Mouse (Mus musculus) naive thymus-derived CD4-positive, alpha-beta T cell, adult 2 months (primary cell): Measurements from ENCODE around the gene Ankle1.
A peak's percentile ranks its signal among the peaks of the same experiment; 100 is the strongest.

ENCODE experiments used
- DNase-seq: peaks from one replicate; pipeline ENCODE4 v3.0.0-alpha.2; 2011; ENCODE audit warnings: low read depth

The Ankle1 gene

DNA sequence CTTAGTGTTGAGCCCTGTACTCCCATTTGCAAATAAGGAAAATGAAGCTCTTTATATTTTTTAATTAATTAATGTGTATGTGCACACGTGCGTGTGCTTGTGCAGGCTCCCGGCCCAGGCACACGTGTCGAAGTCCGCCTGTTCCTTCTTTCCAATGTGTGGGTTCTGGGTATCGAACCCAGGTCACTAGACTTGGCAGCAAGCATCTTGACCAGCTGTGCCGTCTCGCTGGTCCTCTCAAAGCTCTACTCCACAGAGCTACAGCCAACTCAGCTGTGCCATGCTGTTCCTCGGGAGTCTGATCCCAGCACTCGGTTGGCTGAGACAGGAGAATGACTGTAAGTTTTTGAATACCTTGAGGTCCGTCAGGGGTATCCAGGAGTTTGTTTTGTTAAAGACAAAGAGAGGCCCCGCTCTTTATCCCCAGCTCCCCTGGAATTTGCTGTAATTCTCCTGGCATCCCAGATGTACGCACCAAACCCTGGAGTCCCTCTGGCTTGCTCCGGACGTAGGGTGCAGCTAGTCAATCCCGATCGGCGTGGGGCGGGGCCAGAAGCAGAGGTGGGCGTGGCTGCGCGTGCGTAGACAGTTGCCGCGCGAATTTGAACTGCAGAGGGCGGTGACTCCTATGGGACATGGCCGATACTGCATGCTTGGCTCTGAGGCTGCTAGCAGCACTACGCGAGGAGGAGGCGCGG is at the start of gene Ankle1:
Ankle1 (plus strand) TSS at position 610 of the 698 bp plus-strand sequence.
- peak; percentile 97 for DNase-seq

GRCm38 (mm10) chr8:71358026-71358425 is 47.8 kb upstream of the Ankle1 start:
- no peak for DNase-seq

GRCm38 (mm10) chr8:71366771-71367528 is 38.9 kb upstream of the Ankle1 start, which contains the start of gene Use1:
Gene Use1 (plus strand): TSS chr8:71366848.
- peak; percentile 98 for DNase-seq

GRCm38 (mm10) chr8:71367529-71368176 is 38.2 kb upstream of the Ankle1 start:
- no peak for DNase-seq

DNA sequence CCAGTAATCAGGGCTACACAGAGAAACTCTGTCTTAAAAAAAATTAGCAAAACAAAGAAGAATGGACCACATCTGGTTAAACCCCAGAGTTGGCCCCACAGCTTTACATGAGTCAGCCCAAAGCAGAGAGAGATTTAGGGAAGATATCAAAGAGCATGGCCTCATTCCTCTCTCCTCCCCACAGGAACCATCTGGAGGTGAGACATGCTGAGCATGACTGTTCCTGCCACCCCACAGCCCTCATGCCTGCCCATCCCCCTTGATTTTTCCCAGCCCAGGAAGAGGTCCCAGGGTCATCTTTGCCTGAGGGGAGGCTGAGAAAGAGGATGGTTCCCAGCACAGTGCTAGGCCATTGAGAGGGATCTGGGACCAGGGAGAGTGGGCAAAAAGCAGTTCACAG is 37.4 kb upstream of the Ankle1 start:
- DNase-seq, result peak; percentile 19

- peak; percentile 23 for DNase-seq
These were observed 36.6 kb upstream of the Ankle1 start for GRCm38 (mm10) chr8:71369040-71369718.

- DNase-seq, result no peak
These were observed 35.0 kb upstream of the Ankle1 start for GRCm38 (mm10) chr8:71370711-71371235.

DNA sequence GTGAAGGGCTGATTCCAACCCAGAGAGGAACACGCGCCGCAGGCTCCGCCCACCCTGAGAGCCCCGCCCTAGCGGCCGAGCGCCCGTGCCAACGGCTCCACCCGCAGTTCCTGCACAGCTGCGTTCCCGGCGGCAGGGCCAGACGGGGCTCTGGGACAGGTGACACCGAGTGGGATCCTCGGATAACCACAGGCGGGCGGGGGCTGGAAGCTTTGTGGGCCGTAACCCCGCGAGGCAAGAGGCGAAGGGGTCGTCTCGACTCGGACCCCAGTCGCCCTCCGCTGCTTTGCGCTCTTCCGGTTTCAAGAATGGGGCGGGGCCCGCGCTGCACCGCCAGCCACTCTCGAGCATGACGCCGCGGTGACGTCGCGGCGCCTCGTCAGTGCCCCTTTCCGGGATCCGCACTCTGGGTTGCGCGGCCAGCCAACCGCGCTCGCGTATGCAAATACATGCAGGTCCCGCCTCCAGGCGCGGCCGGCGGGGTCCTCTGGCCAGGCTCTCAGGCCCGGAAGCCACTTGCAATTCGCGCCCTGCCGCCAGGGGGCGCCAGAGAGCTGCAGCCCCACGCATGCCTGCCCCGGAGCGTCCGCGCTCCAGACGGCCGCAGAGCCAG is 34.5 kb upstream of the Ankle1 start, which contains the start of gene Ocel1:
Ocel1 (plus strand) TSS at position 63 of the 613 bp plus-strand sequence.
- DNase-seq, result peak; percentile 99

DNA sequence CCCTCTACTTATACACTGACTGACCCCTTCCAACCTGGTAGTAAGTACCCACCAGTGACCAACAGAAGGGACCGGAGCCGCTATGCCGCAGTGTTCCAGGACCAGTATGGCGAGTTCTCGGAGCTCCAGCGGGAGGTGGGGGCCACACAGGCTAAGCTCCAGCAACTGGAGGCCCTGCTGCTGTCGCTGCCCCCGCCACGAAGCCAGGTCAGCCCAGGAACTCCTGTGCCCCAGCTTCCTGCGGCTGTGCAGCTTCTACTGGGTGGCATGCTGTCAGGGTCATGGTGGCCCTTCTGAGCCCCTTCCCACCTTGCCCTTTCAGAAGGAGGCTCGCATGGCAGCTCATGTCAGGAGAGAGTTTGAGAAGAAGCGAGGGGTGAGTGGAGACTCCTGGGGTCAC is 33.4 kb upstream of the Ankle1 start:
- DNase-seq, result peak; percentile 26

GRCm38 (mm10) chr8:71373000-71373399 is 32.8 kb upstream of the Ankle1 start:
- DNase-seq, result no peak

GRCm38 (mm10) chr8:71374616-71375206 is 31.1 kb upstream of the Ankle1 start:
- no peak for DNase-seq

DNA sequence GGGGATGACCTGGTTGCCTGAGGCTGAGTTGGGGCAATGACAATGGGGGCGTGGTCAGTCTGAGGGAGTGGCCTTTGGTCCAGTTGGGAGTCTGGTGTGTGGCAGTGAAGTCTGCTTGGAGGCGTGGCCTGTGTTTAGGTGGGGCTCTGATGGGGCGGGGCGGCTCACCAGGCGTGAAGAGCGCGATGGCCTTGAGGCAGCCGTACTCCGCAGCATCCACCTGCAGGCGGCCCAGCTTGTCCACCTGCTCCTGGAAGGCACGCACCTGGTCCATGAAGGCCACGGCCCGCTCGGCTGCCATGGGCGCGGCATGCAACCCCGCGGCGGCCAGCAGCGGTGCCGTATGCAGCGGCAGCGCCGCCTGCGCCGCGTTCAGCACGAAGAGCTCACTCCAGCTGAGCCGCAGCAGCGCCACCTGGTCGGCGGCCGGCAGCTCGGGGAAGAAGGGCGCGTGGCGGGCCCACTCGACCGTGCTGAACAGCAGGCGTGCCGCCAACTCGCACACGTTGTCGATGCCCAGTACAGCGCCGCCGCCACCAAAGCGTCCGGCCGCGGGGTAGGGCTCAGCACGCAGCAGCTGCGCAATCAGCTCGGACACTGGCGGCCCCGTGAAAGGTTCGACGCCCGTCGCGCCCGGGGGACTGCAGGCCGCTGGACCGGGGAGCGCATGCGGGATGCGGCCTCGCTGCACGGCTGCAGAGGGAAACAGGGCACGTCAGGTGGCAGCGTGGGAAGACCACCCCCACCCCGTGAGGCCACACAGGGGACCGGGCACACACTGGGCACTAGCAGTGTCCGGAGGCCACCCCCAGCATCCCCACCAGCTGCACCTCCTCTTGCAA is 30.0 kb upstream of the Ankle1 start:
- peak; percentile 65 for DNase-seq

DNA sequence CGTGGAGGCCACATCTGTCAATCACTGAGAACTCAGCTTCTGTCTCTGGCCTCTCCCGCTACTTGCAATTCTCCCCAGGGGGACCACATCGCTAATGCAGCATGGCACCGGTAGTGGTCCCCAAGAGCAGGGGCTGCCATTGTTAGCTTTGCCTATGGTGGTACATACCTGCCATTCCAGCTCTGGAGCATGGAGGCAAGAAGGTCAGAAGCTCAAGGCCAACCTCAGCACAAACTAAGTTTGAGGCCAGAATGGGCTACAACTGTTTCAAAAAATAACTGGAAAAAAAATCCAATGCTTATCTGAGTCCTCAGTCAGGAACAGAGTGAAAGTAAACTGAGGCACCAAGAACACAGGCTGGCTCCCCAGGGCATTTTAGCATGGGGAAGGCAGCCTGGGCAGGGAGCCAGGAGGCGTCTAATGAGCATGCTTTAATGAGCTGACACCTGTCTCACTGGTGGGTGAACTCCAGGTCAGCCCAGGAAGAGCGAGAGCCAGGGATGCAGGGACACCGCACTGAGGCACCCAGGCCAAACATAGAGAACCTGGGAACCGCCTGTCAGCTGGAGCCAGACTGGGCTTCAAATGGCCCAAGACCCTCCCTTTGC is 29.3 kb upstream of the Ankle1 start:
- DNase-seq, result no peak

GRCm38 (mm10) chr8:71379008-71379407 is 26.8 kb upstream of the Ankle1 start:
- no peak for DNase-seq

DNA sequence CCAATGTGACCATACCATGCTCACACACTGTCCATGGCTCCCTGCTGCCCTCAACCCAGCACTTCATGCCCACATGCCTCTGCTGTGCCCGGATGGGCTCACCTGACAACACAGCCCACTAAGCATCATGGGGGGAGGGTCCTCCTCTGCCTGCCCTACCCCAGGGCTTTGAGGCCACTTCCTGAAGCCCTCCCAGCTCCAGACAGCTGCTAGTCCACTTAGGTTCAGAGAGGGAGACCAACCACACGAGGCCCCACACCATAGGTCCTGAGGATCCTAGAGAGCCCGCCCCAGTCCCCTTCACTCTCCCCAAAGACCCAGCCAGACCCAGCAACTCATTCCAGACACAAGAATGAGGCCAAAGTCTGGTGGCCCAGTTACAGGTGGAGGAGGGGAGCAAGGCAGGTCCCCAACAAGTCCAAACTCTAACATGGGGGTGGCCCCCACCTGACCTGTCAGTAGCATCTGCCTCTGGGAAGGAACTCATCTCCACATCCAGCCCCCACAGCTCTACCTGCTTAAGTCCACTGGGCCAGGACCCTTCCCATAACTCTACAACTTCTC is 26.2 kb upstream of the Ankle1 start:
- DNase-seq, result no peak

DNA sequence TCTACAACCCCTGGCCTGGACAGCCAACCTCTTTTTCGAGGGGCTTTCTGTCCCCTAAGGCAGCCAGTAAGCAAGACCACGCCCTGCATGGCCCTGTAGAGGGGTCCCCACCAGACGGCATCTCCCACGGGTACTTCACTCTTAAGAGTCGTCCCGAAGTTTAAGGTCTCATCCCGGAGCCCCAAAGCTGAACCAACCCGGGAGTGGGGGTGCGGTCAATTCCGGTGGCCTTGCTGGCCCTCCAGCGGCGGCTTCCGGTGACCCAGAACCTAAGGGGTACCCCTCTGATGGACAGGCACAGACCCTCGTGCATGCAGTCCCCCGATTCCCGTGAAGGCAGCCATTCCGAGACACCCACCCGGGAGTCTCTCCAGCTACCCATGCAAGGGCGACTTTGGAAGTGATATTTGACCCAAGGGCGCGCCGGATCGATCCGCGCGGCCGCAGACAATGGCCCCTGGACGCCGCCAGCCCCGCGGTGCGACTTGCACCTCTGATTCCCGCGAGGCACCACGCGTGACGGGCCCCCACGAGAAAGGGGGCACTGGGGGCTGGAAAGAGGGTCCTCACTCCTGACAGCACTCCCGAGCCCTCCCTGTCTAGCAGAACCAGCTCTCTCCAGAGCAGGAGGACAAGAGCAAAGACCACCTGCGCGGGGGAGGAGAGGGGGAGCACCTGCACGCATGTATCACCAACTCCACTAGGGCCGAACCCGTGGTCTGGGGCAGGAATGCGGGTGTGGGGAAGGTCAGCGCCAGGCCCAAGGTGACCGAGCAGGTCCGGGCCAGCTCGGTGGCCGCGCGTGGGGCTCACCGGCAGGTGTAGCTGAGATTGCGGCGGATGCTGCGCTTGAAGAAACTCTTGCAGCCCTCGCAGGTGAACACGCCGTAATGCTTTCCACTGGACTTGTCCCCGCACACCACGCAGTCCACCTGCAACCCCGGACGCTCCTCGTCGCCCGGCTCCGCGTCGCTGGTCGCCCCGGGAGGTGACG is 25.3 kb upstream of the Ankle1 start:
- DNase-seq, result no peak

GRCm38 (mm10) chr8:71381421-71381970 is 24.3 kb upstream of the Ankle1 start, which contains the start of gene Nr2f6:
Gene Nr2f6 (minus strand): TSS chr8:71381960.
- peak; percentile 58 for DNase-seq
